Mouse (Mus musculus) neural tube, embryonic 12.5 days (tissue): ENCODE results near the gene Pigo. TPM values are rescaled to one million over a fixed set of nuclear protein-coding genes. Genes with fewer than 3 reads are reported as not detected.

Source experiments
- ATAC-seq: fragments of 200-750 bp; cut with Nextera tagmentation; 2 replicates; pipeline ENCODE4 v1.8.0; 2017; ENCODE audit warnings: low read depth, mild to moderate bottlenecking, moderate TSS enrichment, moderate library complexity; ENCODE audit not compliant: low FRiP score
- H3K27ac ChIP-seq: fragments of 300-500 bp; sonication (generic); 2 replicates; pipeline ENCODE4 v1.5.1; 2016
- H3K27me3 ChIP-seq: fragments of 300-500 bp; sonication (generic); replicated peaks from 2 replicates; pipeline ENCODE4 v1.6.1; 2016; ENCODE audit warnings: mild to moderate bottlenecking
- H3K36me3 ChIP-seq: fragments of 300-500 bp; sonication (generic); 2 replicates; pipeline ENCODE4 v1.6.1; 2016; ENCODE audit warnings: mild to moderate bottlenecking
- H3K4me1 ChIP-seq: fragments of 300-500 bp; sonication (generic); 2 replicates; pipeline ENCODE4 v1.6.1; 2016
- H3K4me2 ChIP-seq: fragments of 300-500 bp; sonication (generic); replicated peaks from 2 replicates; pipeline ENCODE4 v1.6.1; 2016; ENCODE audit warnings: mild to moderate bottlenecking
- H3K4me3 ChIP-seq: fragments of 300-500 bp; sonication (generic); 2 replicates; pipeline ENCODE4 v1.5.1; 2016
- H3K9ac ChIP-seq: fragments of 300-500 bp; sonication (generic); 2 replicates; pipeline ENCODE4 v1.6.1; 2016; ENCODE audit warnings: mild to moderate bottlenecking
- H3K9me3 ChIP-seq: fragments of 300-500 bp; sonication (generic); 2 replicates; pipeline ENCODE4 v1.6.1; 2016; ENCODE audit warnings: mild to moderate bottlenecking
- WGBS: fragments of 180-500 bp; shearing (Covaris S2); methylation state at CpG from one replicate; pipeline ENCODE4 v1.1.7; 2016; 5-methylcytosine and 5-hydroxymethylcytosine counted together
- polyA plus RNA-seq: library from polyadenylated mRNA; unstranded; fragments of >200 nt; fragmentation: Nextera tagmentation; extraction: Ambion mirVana; gene quantifications from 2 replicates; pipeline ENCODE4 v1.2.1, GENCODE M21; 2016

The Pigo gene
- polyA plus RNA-seq, 1 experiment from 2014 or later = 25.2 TPM

GRCm38 (mm10) chr4:43045659-43046302 is 20.2 kb upstream of the Pigo start, which contains the start of gene Fam214b:
Gene Fam214b, minus strand, starts transcription at chr4:43046220.
- peak within 1 kb of the TSS; percentile 84 for H3K4me2 ChIP-seq
- H3K36me3 ChIP-seq = no peaks in the 10 kb centered on the region
- H3K4me1 ChIP-seq = peaks cover 29% of the 10 kb centered on the region
- WGBS = under 1% methylated on average over 33 of the region's 33 CpGs
- H3K4me3 ChIP-seq = peak within 1 kb of the TSS; percentile 54
- H3K9ac ChIP-seq = peak within 1 kb of the TSS; percentile 65
- peak; percentile 86 for ATAC-seq
- no peaks in the 10 kb centered on the region for H3K9me3 ChIP-seq
- no peaks in the 10 kb centered on the region for H3K27me3 ChIP-seq
- H3K27ac ChIP-seq = peak within 1 kb of the TSS; percentile 87; the same call in 1 of the 2 replicates

GRCm38 (mm10) chr4:43045285-43045658 is 19.7 kb upstream of the Pigo start:
- Histone ChIP-seq H3K27ac (peak overlapping the region; percentile 87; the same call in 1 of the 2 replicates), H3K36me3 (no peaks in the 10 kb centered on the region), H3K4me3 (peak overlapping the region; percentile 54), H3K27me3 (no peaks in the 10 kb centered on the region), H3K9me3 (no peaks in the 10 kb centered on the region), H3K9ac (peak overlapping the region; percentile 61), H3K4me1 (peaks cover 31% of the 10 kb centered on the region), H3K4me2 (peak overlapping the region; percentile 84)
- 5% methylated on average over 13 of the region's 13 CpGs for WGBS
- peak; percentile 1; the same call in 1 of the 2 replicates for ATAC-seq

GRCm38 (mm10) chr4:43044673-43045072 is 19.1 kb upstream of the Pigo start:
- H3K27me3 ChIP-seq = no peaks in the 10 kb centered on the region
- H3K36me3 ChIP-seq = no peaks in the 10 kb centered on the region
- WGBS = 5% methylated on average over 4 of the region's 4 CpGs
- no peaks in the 10 kb centered on the region for H3K9me3 ChIP-seq
- H3K4me3 ChIP-seq = peak overlapping the region; percentile 54
- H3K27ac ChIP-seq = peak overlapping the region; percentile 87
- H3K4me2 ChIP-seq = peak overlapping the region; percentile 84
- ATAC-seq = no peak
- peak overlapping the region; percentile 61 for H3K9ac ChIP-seq
- H3K4me1 ChIP-seq = peaks cover 34% of the 10 kb centered on the region

- Histone ChIP-seq H3K4me1 (peaks cover 43% of the 10 kb centered on the region), H3K27ac (peak overlapping the region; percentile 87), H3K4me2 (peak overlapping the region; percentile 84), H3K36me3 (no peaks in the 10 kb centered on the region), H3K27me3 (no peaks in the 10 kb centered on the region), H3K9me3 (no peaks in the 10 kb centered on the region), H3K4me3 (peak overlapping the region; percentile 54), H3K9ac (peak overlapping the region; percentile 61; the same call in 1 of the 2 replicates)
- peak; percentile 72 for ATAC-seq
- WGBS = 15% methylated on average over 7 of the region's 7 CpGs
These were observed 18.2 kb upstream of the Pigo start for GRCm38 (mm10) chr4:43043644-43044357.

- no peaks in the 10 kb centered on the region for H3K27me3 ChIP-seq
- H3K9ac ChIP-seq = no peak overlapping the region
- 67% methylated on average over 9 of the region's 9 CpGs for WGBS
- no peak for ATAC-seq
- H3K36me3 ChIP-seq = peaks cover 12% of the 10 kb centered on the region
- no peak overlapping the region for H3K4me3 ChIP-seq
- no peaks in the 10 kb centered on the region for H3K9me3 ChIP-seq
- peak overlapping the region; percentile 88 for H3K4me2 ChIP-seq
- H3K4me1 ChIP-seq = peaks cover 56% of the 10 kb centered on the region
- H3K27ac ChIP-seq = no peak overlapping the region
These were observed 15.4 kb upstream of the Pigo start for GRCm38 (mm10) chr4:43040881-43041547.

GRCm38 (mm10) chr4:43040114-43040572 is 14.5 kb upstream of the Pigo start:
- Histone ChIP-seq H3K27me3 (no peaks in the 10 kb centered on the region), H3K9me3 (no peaks in the 10 kb centered on the region), H3K27ac (peak overlapping the region; percentile 37; the same call in 1 of the 2 replicates), H3K4me1 (peaks cover 52% of the 10 kb centered on the region), H3K36me3 (peaks cover 20% of the 10 kb centered on the region), H3K4me2 (peak overlapping the region; percentile 88), H3K9ac (peak overlapping the region; percentile 87), H3K4me3 (peak overlapping the region; percentile 76)
- under 1% methylated on average over 25 of the region's 25 CpGs for WGBS
- ATAC-seq = peak; percentile 94

GRCm38 (mm10) chr4:43039609-43040008 is 14.0 kb upstream of the Pigo start:
- peaks cover 47% of the 10 kb centered on the region for H3K4me1 ChIP-seq
- peak overlapping the region; percentile 76 for H3K4me3 ChIP-seq
- peak overlapping the region; percentile 87 for H3K9ac ChIP-seq
- peak overlapping the region; percentile 37; the same call in 1 of the 2 replicates for H3K27ac ChIP-seq
- peak; percentile 26; the same call in 1 of the 2 replicates for ATAC-seq
- WGBS = 4% methylated on average over 11 of the region's 11 CpGs
- peaks cover 26% of the 10 kb centered on the region for H3K36me3 ChIP-seq
- H3K27me3 ChIP-seq = no peaks in the 10 kb centered on the region
- H3K9me3 ChIP-seq = no peaks in the 10 kb centered on the region
- peak overlapping the region; percentile 88 for H3K4me2 ChIP-seq

- Histone ChIP-seq H3K4me2 (peak overlapping the region; percentile 88), H3K9ac (peak overlapping the region; percentile 87), H3K4me3 (peak overlapping the region; percentile 76), H3K9me3 (no peaks in the 10 kb centered on the region), H3K36me3 (peaks cover 34% of the 10 kb centered on the region), H3K27ac (no peak overlapping the region), H3K27me3 (no peaks in the 10 kb centered on the region), H3K4me1 (peaks cover 39% of the 10 kb centered on the region)
- ATAC-seq = no peak
- 60% methylated on average over 15 of the region's 15 CpGs for WGBS
These were observed 13.2 kb upstream of the Pigo start for GRCm38 (mm10) chr4:43038567-43039495.

- H3K4me3 ChIP-seq = no peak overlapping the region
- no peaks in the 10 kb centered on the region for H3K9me3 ChIP-seq
- ATAC-seq = no peak
- no peak overlapping the region for H3K9ac ChIP-seq
- WGBS = 82% methylated on average over 4 of the region's 4 CpGs
- H3K27me3 ChIP-seq = no peaks in the 10 kb centered on the region
- no peak overlapping the region for H3K27ac ChIP-seq
- H3K4me2 ChIP-seq = peak overlapping the region; percentile 88
- H3K4me1 ChIP-seq = peaks cover 31% of the 10 kb centered on the region
- peaks cover 42% of the 10 kb centered on the region for H3K36me3 ChIP-seq
These were observed 12.4 kb upstream of the Pigo start for GRCm38 (mm10) chr4:43037860-43038566.

- H3K27me3 ChIP-seq = no peaks in the 10 kb centered on the region
- H3K4me1 ChIP-seq = peaks cover 44% of the 10 kb centered on the region
- no peak overlapping the region for H3K27ac ChIP-seq
- peaks cover 47% of the 10 kb centered on the region for H3K36me3 ChIP-seq
- no peak for ATAC-seq
- H3K4me2 ChIP-seq = peak overlapping the region; percentile 2; the same call in 1 of the 2 replicates
- no peaks in the 10 kb centered on the region for H3K9me3 ChIP-seq
- H3K4me3 ChIP-seq = no peak overlapping the region
- H3K9ac ChIP-seq = no peak overlapping the region
- WGBS = 91% methylated on average over 10 of the region's 10 CpGs
These were observed 10.7 kb upstream of the Pigo start for GRCm38 (mm10) chr4:43036356-43036755.

GRCm38 (mm10) chr4:43035851-43036250 is 10.2 kb upstream of the Pigo start:
- no peak overlapping the region for H3K4me3 ChIP-seq
- H3K27ac ChIP-seq = no peak overlapping the region
- no peak overlapping the region for H3K9ac ChIP-seq
- H3K9me3 ChIP-seq = no peaks in the 10 kb centered on the region
- no peak overlapping the region for H3K4me2 ChIP-seq
- peaks cover 47% of the 10 kb centered on the region for H3K36me3 ChIP-seq
- peaks cover 42% of the 10 kb centered on the region for H3K4me1 ChIP-seq
- WGBS = 83% methylated on average over 6 of the region's 6 CpGs
- ATAC-seq = no peak
- H3K27me3 ChIP-seq = no peaks in the 10 kb centered on the region
